Mouse (Mus musculus) urinary bladder, adult 2 months (tissue): ENCODE data around the gene Pxmp4. TPM values are rescaled to one million over a fixed set of nuclear protein-coding genes. Genes with fewer than 3 reads are reported as not detected.

Source experiments
- DNase-seq: peaks from one replicate; pipeline ENCODE4 v3.0.0; 2022; ENCODE audit warnings: low spot score
- polyA plus RNA-seq: library from polyadenylated mRNA; depleted of rRNA; stranded (reverse); fragments of >200 nt; gene quantifications from 2 replicates; pipeline ENCODE4 v1.2.3, GENCODE M21; 2012; rRNA removed

Gene Pxmp4
- polyA plus RNA-seq, 1 experiment = 37.0 TPM

GRCm38 (mm10) chr2:154546711-154547110 lies 56.8 kb downstream of the Pxmp4 start, which contains the start of gene 1700003F12Rik:
TSS of gene 1700003F12Rik (plus strand) at chr2:154547085.
- DNase-seq = no peak

GRCm38 (mm10) chr2:154543567-154544347 lies 59.8 kb downstream of the Pxmp4 start:
- no peak for DNase-seq

- no peak for DNase-seq
Measured at GRCm38 (mm10) chr2:154541630-154542029, 61.9 kb downstream of the Pxmp4 start.

- DNase-seq = no peak
Measured at GRCm38 (mm10) chr2:154539720-154540119, 63.8 kb downstream of the Pxmp4 start.

- DNase-seq = no peak
Measured at GRCm38 (mm10) chr2:154538710-154539109, 64.8 kb downstream of the Pxmp4 start.

GRCm38 (mm10) chr2:154538310-154538709 lies 65.2 kb downstream of the Pxmp4 start:
- no peak for DNase-seq

Other genes with a start within 250 kb of the Pxmp4 start
- gene Cdk5rap1, start 230.7 kb downstream of the Pxmp4 start, polyA plus RNA-seq = 16.9 and 25.0 TPM in 2 replicates
- 16.5 and 17.7 TPM in 2 replicates for gene Snta1, start 195.6 kb downstream of the Pxmp4 start, polyA plus RNA-seq
- 16.2 and 16.6 TPM in 2 replicates for gene Cbfa2t2, start 167.2 kb downstream of the Pxmp4 start, polyA plus RNA-seq
- gene 1700003F12Rik, start 56.6 kb downstream of the Pxmp4 start, polyA plus RNA-seq = 0.41 and 0.44 TPM in 2 replicates
- not detected in 2 replicates for gene Actl10, start 51.9 kb downstream of the Pxmp4 start, polyA plus RNA-seq
- gene Necab3, start 44.8 kb downstream of the Pxmp4 start, polyA plus RNA-seq = 0.62 and 1.2 TPM in 2 replicates
- 5.0 TPM in 2 replicates for gene E2f1, start 33.8 kb downstream of the Pxmp4 start, polyA plus RNA-seq
- gene Zfp341, start 9.6 kb upstream of the Pxmp4 start, polyA plus RNA-seq = 3.6 and 3.7 TPM in 2 replicates
- 0.43 and 0.49 TPM in 2 replicates for gene 4930519P11Rik, start 9.7 kb upstream of the Pxmp4 start, polyA plus RNA-seq
- 260 and 272 TPM in 2 replicates for gene Chmp4b, start 48.0 kb upstream of the Pxmp4 start, polyA plus RNA-seq
- gene Gm14214, start 166.3 kb upstream of the Pxmp4 start, polyA plus RNA-seq = not detected in 2 replicates
- gene Raly, start 187.4 kb upstream of the Pxmp4 start, polyA plus RNA-seq = 196 and 218 TPM in 2 replicates
- gene a, start 187.7 kb upstream of the Pxmp4 start, polyA plus RNA-seq = not detected in 2 replicates